Mouse (Mus musculus) urinary bladder, postnatal 36 days (tissue): ENCODE results near the gene Nobox.
A peak's percentile ranks its signal among the peaks of the same experiment; 100 is the strongest.

ENCODE experiments used
- DNase-seq, 2 experiments: peaks; one replicate each; pipeline ENCODE4 v3.0.0; 2022; ENCODE audit warnings: low spot score in 2 of 2, mixed read lengths in 1 of 2

Nobox gene

GRCm38 (mm10) chr6:43274123-43274522 is 35.2 kb downstream of the Nobox start:
- no peak for DNase-seq

- DNase-seq = no peak
These were observed 36.8 kb downstream of the Nobox start for GRCm38 (mm10) chr6:43272597-43272996.

DNA sequence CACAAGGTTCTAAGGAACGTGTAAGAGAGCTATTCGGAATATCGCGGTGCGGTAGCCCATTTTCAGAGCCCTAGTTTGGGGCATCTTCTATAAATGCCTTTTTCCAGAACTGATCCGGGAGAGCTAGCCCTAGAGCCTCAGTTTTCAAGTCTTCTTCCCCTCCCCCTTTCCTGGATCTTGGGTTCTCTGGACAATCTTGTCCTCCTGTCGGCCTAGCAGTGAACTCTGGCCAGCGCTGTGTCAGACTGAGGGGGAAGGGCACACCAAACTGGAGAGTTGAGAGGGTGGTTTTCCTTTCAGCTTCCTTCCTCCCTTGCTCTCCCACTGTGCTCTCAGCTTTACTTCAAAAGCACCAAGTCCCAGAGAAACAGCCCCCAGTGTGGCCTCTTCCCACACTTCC is 43.0 kb downstream of the Nobox start:
- peak in 1 of 2 experiments; percentile 15 for DNase-seq

DNA sequence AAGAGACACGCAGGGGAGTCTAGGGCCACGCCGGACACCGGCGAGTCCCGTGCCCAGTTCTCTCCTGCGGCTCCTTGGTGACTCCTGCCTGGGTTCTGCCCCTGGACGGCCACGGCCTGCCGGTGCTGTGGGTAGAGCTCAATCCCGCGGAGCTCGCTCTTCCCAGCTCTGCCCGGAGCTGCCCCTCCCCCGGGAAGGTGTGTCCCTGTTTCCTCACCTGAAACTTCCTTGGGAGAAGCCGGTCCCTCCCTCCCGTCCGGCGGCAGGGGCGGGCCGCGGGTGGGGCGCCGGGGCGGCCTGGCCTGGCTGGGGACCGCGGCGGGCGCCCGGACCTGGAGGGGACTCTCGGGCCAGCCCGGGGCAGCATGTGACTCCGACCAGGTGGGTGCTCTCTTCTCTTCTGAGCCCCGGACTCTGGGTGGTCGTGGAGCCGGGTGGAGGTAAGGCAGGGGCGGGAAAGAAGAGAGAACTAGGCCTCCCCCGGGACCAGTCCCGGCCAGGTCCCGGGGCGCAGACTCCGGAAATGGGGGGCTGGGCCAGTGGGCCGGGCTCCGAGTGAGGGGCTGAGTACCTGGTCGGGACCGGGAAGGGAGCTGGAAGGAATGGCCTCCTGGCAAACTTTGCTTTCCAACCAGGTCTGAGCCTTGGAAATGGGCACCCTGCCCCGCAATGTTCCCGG is 43.9 kb downstream of the Nobox start, which contains the start of gene Arhgef5:
TSS of gene Arhgef5 (plus strand) at position 220 of the 679 bp plus-strand sequence.
- DNase-seq = peak; percentile 72 to 78

- no peak for DNase-seq
These were observed 48.6 kb downstream of the Nobox start for GRCm38 (mm10) chr6:43260756-43261155.

GRCm38 (mm10) chr6:43254193-43254926 is 55.0 kb downstream of the Nobox start:
- no peak for DNase-seq
